Mouse (Mus musculus) cerebellum, adult 2 months (tissue): ENCODE results near the gene Ski.

Source experiments
- CTCF ChIP-seq: fragments of 200-500 bp; IDR thresholded peaks from 2 replicates; pipeline ENCODE4 v1.5.1; 2011; ENCODE audit warnings: low read depth, mild to moderate bottlenecking, control low read depth, low read length, moderate library complexity, borderline replicate concordance; ENCODE audit not compliant: insufficient read depth
- POLR2A ChIP-seq: fragments of 200-500 bp; IDR thresholded peaks from 2 replicates; pipeline ENCODE4 v1.6.1; 2011; ENCODE audit warnings: low read length, control low read depth, borderline replicate concordance; ENCODE audit not compliant: insufficient read depth

- TF ChIP-seq CTCF: no peak
- TF ChIP-seq POLR2A: no peak
These were observed 36.5 kb downstream of the Ski start for GRCm38 (mm10) chr4:155185845-155186244.
